Mouse (Mus musculus) MEL (cell line): ENCODE measurements around the gene Arf4.

Source experiments
- MAX ChIP-seq: IDR thresholded peaks from 2 replicates; pipeline ENCODE4 v1.6.1; 2011; ENCODE audit warnings: low read length, improper control_type of control experiment
- POLR2A ChIP-seq, 2 experiments: IDR thresholded peaks; 2 replicates each; pipeline ENCODE4 v1.6.1; 2011 to 2012; ENCODE audit warnings: low read length in 2 of 2, mild to moderate bottlenecking in 2 of 2, control low read depth in 1 of 2, improper control_type of control experiment in 1 of 2, low read depth in 1 of 2, moderate library complexity in 1 of 2; ENCODE audit not compliant: control insufficient read depth in 1 of 2, insufficient read depth in 1 of 2, poor library complexity in 1 of 2
- TCF12 ChIP-seq: IDR thresholded peaks from 2 replicates; pipeline ENCODE4 v1.6.1; 2014; ENCODE audit warnings: low read depth, mild to moderate bottlenecking, inconsistent platforms, low read length, improper control_type of control experiment, moderate library complexity
- USF1 ChIP-seq: IDR thresholded peaks from 2 replicates; pipeline ENCODE4 v1.6.1; 2014; ENCODE audit warnings: low read depth, mild to moderate bottlenecking, inconsistent platforms, low read length, improper control_type of control experiment, moderate library complexity
- ZMIZ1 ChIP-seq: IDR thresholded peaks from 2 replicates; pipeline ENCODE4 v1.6.1; 2012; ENCODE audit warnings: low read depth, mild to moderate bottlenecking, inconsistent platforms, low read length, improper control_type of control experiment, moderate library complexity

DNA sequence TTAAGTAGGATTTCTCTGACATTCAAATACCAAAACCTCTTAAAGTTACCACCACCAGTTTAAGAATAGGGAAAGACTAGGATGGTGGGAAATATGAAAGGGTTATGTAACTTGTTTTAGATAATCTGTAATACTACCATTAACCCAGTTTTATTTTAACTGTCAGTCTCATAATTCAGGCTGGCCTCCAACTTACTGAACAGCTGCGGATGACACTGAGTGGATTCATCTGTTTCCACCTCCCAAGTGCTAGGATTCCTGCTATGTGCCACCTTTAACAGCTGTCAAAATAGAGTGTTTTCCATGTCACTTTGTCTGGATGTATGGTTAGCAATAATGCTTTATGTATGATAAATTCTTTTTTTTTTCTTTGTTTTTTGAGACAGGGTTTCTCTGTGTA lies 22.4 kb downstream of the Arf4 start:
- TF ChIP-seq POLR2A (IDR thresholded peaks at IDR 0.05; ENCODE audit: control insufficient read depth in 1 of 2, insufficient read depth in 1 of 2, low read depth in 1 of 2, low read length in 2 of 2, poor library complexity in 1 of 2), result no peak
- no peak for TF ChIP-seq USF1
- no peak for TF ChIP-seq ZMIZ1
- TF ChIP-seq MAX, result no peak
- TF ChIP-seq TCF12, result no peak
